Mouse (Mus musculus): ENCODE measurements around the gene Surf1.

The Surf1 gene

DNA sequence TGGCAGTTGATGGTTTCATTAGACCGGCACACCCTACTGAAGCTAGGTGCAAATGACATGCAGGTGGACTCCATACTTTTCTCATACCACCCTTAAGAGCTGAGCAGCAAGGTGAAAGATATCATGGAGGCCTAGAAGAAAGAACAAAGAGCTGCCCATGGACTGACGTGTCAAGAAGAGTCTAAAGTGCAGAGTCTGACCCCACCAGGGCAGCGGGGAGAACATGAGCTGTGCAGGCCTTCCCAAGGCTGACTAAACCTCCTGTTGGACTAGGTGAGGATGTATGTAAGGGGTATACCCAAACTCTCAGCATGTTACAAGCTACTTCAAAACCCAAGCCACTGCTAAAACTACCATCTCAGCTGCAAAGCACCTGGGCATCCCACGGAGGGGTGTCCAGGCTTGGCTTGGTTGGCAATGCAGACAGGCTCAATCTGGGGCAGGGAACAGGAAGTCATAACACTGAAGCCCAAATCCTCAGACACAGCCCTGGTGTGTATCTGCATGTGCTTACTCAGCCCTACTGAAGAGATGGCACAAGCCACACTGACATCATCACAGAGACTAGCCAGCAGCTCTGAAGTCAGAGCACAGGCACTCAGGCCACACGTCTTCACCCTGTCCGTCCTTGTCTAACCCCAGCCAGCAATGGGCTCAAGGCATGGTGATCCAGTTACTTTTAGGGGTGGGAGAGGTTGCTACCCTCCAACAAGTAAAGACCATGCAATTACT lies 11.6 kb upstream of the Surf1 start:
- DNase-seq (ENCODE audit: low spot score) = no peak

DNA sequence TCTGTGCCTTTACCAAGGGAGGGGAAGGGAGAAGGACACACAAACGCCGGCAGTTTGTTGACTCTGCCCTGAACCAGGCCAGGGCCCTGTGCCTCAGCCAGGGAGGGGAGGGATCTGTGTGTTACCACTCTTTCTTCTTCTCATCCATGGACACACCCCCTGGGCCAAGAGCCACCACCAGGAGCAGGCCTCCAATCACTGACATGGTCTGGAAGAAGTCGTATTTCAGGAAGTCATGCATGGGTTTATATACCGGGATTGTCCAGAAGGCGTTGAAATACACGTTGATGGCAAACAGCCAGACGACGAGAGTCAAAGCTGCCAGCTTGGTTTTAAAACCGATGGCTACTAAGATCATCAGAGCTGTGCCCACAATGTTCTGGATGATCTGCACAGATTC lies 5.5 kb upstream of the Surf1 start:
- DNase-seq (ENCODE audit: low spot score) = no peak

DNA sequence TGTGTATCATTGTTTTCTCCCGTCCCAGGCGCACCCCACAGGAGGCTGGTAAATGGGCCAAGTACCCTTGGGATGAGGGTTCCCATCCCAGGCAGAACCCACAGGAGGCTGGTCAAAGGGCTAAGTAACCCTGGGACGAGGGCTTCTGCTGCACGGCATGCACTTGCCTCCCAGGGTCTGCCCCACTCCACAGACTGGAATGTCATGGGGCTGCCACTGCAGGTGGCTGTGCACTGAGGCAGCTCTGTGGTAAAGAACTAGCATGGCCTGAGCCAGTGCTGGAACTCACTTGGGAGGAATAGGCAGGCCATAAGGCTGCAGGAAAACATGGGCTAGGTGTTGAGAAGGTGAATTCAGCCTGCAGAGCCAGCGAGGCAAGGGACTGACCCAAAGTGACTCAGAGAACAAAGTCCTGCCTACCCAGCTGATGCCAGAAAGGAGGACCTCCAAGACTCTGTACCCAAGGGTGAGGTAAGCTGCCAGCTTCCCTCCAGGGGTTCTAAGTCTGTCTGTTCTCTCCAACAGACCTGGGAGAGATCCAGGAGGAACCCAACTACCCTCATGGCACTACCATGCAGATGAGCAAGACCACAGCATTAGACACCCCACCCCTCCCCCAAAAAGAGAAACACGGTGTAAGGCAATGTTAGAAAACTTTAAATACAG lies 4.0 kb upstream of the Surf1 start:
- DNase-seq (ENCODE audit: low spot score) = no peak

GRCm38 (mm10) chr2:26919684-26920083 lies 3.4 kb upstream of the Surf1 start:
- no peak for DNase-seq (ENCODE audit: low spot score)

DNA sequence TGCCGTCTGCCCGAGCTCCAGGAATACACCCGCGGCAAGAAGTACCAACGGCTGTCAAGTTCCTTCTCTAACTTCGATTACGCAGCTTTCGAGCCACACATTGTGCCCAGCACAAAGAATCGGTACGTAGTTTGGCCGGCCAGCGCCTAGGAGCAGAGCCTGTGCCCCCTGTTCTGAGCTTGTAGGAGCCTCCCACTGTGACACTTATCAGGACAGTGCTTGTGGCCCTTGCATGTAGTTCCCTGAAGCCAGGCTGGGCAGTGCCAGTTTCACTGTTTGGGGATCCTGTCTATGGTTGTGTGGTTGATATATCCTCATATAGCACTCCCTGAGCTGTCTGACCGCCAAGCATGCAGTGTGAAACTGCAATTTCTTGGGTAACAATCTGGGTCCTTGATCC lies 408 bp upstream of the Surf1 start:
- no peak for DNase-seq (ENCODE audit: low spot score)

- DNase-seq (ENCODE audit: low spot score) = no peak
Observed at GRCm38 (mm10) chr2:26914148-26914941, 2.0 kb downstream of the Surf1 start.

DNA sequence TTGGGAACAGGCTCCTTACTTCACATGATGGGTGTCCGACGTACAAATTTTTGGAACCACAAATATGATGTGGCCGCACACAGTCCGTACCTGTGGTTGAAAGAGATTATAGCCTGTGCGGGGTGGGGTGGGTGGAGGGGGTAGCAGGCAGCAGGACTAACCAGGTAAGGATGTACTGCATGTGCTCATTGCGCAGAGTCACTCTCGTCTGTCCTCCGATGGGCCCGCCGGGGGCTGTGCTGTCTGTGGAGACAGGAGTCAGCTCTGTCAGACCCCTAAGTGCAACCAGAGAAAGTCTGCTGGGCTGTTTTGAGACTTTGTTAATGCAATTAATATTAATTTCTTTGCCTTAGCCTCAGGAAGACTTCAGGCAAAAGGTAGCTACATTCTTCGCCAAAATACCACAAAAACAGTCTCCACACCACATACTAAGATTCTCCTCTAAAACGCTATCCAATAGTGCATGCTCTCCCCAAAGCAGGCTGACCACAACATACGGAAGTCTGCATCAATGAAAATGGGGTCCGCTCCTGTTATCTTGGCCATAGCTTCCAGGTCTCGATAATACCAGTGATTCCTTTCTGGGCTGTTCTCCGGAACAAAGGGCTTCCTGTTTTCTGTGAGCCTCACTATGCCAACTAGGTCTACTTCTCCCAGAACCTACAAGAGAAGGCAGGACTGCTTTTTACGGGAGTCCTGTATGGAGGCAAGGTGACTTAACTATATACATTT lies 2.7 kb downstream of the Surf1 start:
- DNase-seq (ENCODE audit: low spot score) = peak; percentile 3

- peak; percentile 3 for DNase-seq (ENCODE audit: low spot score)
Observed at GRCm38 (mm10) chr2:26912253-26912770, 4.0 kb downstream of the Surf1 start.

DNA sequence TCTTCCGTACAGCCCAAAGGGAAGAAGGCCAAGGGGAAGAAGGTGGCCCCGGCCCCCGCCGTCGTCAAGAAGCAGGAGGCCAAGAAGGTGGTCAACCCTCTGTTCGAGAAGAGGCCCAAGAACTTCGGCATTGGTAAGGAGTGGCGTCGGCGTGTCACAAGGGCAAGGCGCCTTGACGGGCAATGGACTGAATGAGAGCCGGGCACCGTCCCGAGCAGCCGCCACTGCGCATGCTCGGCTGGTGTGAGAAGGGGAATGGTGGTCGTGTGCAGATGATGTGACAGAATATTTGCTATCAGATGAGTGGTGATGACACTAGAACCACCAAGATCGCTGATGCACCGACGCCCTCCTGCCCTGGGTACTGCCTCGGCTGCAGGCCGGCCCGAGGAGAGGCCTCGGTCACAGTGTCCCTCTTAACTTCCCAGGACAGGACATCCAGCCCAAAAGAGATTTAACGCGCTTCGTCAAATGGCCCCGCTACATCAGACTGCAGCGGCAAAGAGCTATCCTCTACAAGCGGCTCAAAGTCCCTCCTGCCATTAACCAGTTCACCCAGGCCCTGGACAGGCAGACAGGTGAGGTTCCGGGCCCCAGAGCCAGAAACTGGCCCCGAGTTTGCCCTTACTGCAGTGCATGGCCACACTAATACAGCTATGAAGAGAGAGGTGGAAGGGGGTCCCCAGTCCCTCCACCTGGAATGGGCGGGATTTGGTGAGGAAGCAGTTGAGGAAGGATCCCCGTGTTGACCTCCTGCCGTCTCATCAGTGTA lies 5.2 kb downstream of the Surf1 start:
- DNase-seq (ENCODE audit: low spot score) = peak; percentile 67

GRCm38 (mm10) chr2:26910124-26910993 lies 6.0 kb downstream of the Surf1 start, which contains the start of the genes Med22 and Rpl7a:
Med22 (minus strand) TSS chr2:26910677.
Rpl7a (plus strand) TSS chr2:26910764.
- DNase-seq (ENCODE audit: low spot score) = peak; percentile 100

DNA sequence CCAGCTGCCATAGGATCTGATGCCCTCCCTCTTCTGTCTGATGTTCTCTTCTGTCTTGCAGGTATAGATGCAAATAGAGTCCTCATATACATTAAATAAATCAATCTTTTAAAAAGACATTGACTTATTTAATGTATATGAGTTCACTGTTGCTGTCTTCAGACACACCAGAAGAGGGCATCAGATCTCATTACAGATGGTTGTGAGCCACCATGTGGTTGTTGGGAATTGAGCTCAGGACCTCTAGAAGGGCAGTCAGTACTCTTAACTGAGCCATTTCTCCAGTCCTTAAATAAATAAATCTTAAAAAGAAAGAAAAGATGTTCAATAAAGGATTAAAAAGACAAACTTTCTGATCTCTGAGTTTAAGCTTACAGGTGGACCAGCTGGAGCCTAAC lies 6.9 kb downstream of the Surf1 start:
- DNase-seq (ENCODE audit: low spot score) = no peak

DNA sequence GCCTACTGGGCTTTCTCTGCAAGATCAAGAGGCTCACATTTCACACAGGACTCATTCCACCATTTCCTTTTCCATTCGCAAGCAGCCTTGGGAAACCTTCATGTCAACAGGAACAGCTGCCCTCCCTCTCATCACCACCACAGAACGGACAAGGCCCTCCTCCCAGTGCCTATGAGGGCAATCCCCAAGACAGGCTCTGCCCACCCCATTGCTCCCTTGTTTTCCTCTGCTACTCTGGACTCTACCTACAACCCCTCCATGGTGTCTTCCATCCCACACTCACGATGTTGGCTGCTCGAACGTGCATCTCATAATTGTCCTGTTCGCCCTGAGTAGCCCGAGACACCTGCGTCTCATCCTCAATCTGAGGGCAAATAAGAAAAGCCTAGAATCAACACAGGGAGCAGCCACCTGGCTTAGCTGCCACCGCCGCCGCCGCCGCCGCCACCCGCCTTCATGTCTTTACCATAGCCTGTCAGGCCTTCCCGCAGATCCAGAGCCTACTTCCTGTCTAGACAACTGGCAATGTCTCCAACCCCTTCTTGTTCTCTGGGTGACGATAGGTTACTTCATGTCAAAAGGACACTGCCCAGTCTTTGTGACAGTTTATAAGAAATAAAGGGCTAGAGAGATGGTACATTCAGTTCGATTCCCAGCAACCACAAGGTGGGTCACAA lies 7.5 kb downstream of the Surf1 start:
- DNase-seq (ENCODE audit: low spot score) = no peak

- DNase-seq (ENCODE audit: low spot score) = no peak
Observed at GRCm38 (mm10) chr2:26907109-26907508, 9.2 kb downstream of the Surf1 start.

- DNase-seq (ENCODE audit: low spot score) = no peak
Observed at GRCm38 (mm10) chr2:26906431-26906830, 9.9 kb downstream of the Surf1 start.

GRCm38 (mm10) chr2:26905936-26906335 lies 10.4 kb downstream of the Surf1 start:
- DNase-seq (ENCODE audit: low spot score) = no peak

DNA sequence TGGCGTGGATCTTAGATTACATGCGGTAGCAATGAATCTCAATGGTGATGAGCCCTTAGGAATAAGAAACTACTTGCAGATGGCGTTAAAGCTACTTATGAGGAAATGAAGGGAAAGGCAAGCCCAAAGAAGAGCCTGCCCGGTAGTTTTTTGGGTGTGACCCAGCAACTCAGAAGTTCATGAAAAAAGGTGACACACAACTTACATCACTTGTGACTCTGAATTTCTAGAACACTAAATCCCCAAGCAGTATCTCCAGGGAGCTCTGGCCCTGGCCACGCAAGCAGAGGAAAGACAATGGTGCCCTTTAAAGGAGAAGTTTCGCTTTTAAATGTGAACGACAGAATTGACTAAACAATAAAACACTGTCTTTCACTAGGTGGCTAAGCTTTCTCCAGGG lies 13.0 kb downstream of the Surf1 start:
- DNase-seq (ENCODE audit: low spot score) = no peak

GRCm38 (mm10) chr2:26902467-26903220 lies 13.7 kb downstream of the Surf1 start, which contains the start of gene Surf6:
Surf6 (minus strand) TSS chr2:26902879.
- DNase-seq (ENCODE audit: low spot score) = peak; percentile 96

DNA sequence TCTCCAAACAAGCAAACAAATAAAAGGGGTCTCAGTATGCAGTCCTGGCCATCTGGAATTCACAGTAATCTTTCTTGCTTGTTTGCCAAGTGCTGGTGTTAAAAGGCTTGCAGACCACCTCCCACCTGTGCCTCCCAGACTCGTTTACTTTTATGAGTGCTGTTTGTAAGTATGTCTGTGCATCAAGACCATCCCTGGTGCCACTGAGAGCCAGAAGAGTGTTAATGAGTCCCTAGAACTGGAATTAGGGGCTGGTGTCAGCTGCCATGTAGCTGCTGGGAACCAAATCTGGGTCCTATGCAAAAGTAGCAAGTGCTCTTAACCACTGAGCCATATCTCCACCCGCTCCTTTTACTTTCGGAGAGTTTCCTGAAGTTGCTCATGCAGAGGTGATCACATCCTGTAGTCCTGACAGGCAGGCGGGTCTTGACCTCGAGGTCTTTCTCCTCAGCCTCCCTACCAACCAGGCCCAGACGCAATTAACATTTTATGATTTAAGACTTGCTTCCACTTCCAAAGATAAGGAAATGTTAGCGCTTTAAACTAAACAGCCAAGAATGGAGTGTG lies 14.4 kb downstream of the Surf1 start:
- no peak for DNase-seq (ENCODE audit: low spot score)

Data from layer of hippocampus, adult 11-12 months (tissue).